Mouse (Mus musculus) lung, postnatal 0 days (tissue): Measurements from ENCODE around the gene Olfr1511. TPM values are rescaled to one million over a fixed set of nuclear protein-coding genes. Genes with fewer than 3 reads are reported as not detected.
A peak's percentile ranks its signal among the peaks of the same experiment; 100 is the strongest.
"Not testable (repeated sequence)": the region's sequence is repeated elsewhere in the genome, so short reads cannot be mapped to it uniquely, and the experiment has no call there.

Experiments
- ATAC-seq: fragments of 200-750 bp; cut with Nextera tagmentation; 2 replicates; pipeline ENCODE4 v1.8.0; 2017; ENCODE audit warnings: moderate library complexity
- DNase-seq: peaks from one replicate; pipeline ENCODE4 v3.0.0-alpha.2; 2016; ENCODE audit warnings: low spot score
- H3K27ac ChIP-seq: fragments of 300-500 bp; sonication (generic); 2 replicates; pipeline ENCODE4 v1.5.1; 2014; ENCODE audit warnings: antibody characterized with exemption, mild to moderate bottlenecking, low read length, mixed read lengths
- H3K27me3 ChIP-seq: fragments of 300-500 bp; sonication (generic); replicated peaks from 2 replicates; pipeline ENCODE4 v1.6.1; 2014; ENCODE audit warnings: low read length, mixed read lengths; ENCODE audit not compliant: insufficient read depth
- H3K36me3 ChIP-seq: fragments of 300-500 bp; sonication (generic); 2 replicates; pipeline ENCODE4 v1.6.1; 2014; ENCODE audit warnings: low read length, mixed read lengths; ENCODE audit not compliant: insufficient read depth
- H3K4me1 ChIP-seq: fragments of 300-500 bp; sonication (generic); 2 replicates; pipeline ENCODE4 v1.6.1; 2014; ENCODE audit warnings: antibody characterized with exemption, low read depth, low read length, mixed read lengths; ENCODE audit not compliant: insufficient read depth
- H3K4me2 ChIP-seq: fragments of 300-500 bp; sonication (generic); replicated peaks from 2 replicates; pipeline ENCODE4 v1.6.1; 2014; ENCODE audit warnings: low read depth, mild to moderate bottlenecking, low read length, moderate library complexity, mixed read lengths
- H3K4me3 ChIP-seq: fragments of 300-500 bp; sonication (generic); 2 replicates; pipeline ENCODE4 v1.5.1; 2014; ENCODE audit warnings: low read depth, low read length
- H3K9ac ChIP-seq: fragments of 300-500 bp; sonication (generic); replicated peaks from 2 replicates; pipeline ENCODE4 v1.6.1; 2014; ENCODE audit warnings: low read depth, mild to moderate bottlenecking
- H3K9me3 ChIP-seq: fragments of 300-500 bp; sonication (generic); 2 replicates; pipeline ENCODE4 v1.6.1; 2016; ENCODE audit warnings: low read length, mixed read lengths
- CTCF ChIP-seq: IDR thresholded peaks from 2 replicates; pipeline ENCODE4 v1.5.1; 2016; ENCODE audit warnings: antibody characterized with exemption, mild to moderate bottlenecking
- EP300 ChIP-seq: IDR thresholded peaks from 2 replicates; pipeline ENCODE4 v1.6.1; 2016; ENCODE audit warnings: antibody characterized with exemption, mild to moderate bottlenecking, control low read depth
- WGBS: fragments of 180-500 bp; shearing (Covaris S2); extraction: QIAGEN DNeasy Blood & Tissue Kit; methylation state at CpG from one replicate; pipeline ENCODE4 v1.1.7; 2014; 5-methylcytosine and 5-hydroxymethylcytosine counted together
- polyA plus RNA-seq: library from polyadenylated mRNA; unstranded; fragments of >200 nt; fragmentation: Nextera tagmentation; extraction: Ambion mirVana; gene quantifications from 2 replicates; pipeline ENCODE4 v1.2.1, GENCODE M21; 2015

The Olfr1511 gene
- polyA plus RNA-seq = not detected in 2 replicates

- ATAC-seq = no peak
- H3K27me3 ChIP-seq = no peaks in the 10 kb centered on the region
- no peak within 1 kb of the TSS for H3K4me3 ChIP-seq
- no peak for DNase-seq
- no peak within 1 kb of the TSS for H3K9ac ChIP-seq
- WGBS = 72% methylated on average over 4 of the region's 4 CpGs
- no peak within 1 kb of the TSS for H3K27ac ChIP-seq
- H3K36me3 ChIP-seq = no peaks in the 10 kb centered on the region
- no peaks in the 10 kb centered on the region for H3K9me3 ChIP-seq
- no peak within 1 kb of the TSS for H3K4me2 ChIP-seq
- H3K4me1 ChIP-seq = no peaks in the 10 kb centered on the region
- TF ChIP-seq EP300 (no peak), CTCF (no peak)
Observed at GRCm38 (mm10) chr14:52397279-52397678, at the start of gene Olfr1511. Gene Olfr1511 (minus strand): TSS chr14:52397379.

DNA sequence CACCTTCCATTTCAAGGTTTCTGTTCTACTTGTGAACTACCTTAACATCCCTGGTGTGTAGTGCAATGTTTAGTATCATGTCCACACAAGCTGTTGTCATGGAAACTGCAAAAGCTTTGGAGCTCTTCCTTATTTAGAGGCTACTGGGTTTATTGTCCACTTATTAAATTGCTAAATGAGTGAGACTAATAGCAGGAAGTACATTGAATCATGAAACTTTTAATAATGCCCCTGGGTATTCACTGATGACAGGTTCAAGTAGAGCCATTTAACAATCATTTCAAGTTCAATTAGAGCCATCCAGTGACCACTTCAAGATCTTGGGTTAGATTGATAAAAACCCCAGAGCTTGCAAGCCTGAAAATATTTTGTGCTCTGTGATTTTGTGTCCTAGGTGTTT, 45.5 kb upstream of the Olfr1511 start, which contains the start of gene Olfr1509:
Gene Olfr1509 (plus strand): TSS at position 301 of the 400 bp plus-strand sequence.
- Histone ChIP-seq H3K27me3 (no peaks in the 10 kb centered on the region), H3K27ac (no peak within 1 kb of the TSS), H3K9ac (no peak within 1 kb of the TSS), H3K9me3 (no peaks in the 10 kb centered on the region), H3K4me1 (no peaks in the 10 kb centered on the region), H3K4me3 (no peak within 1 kb of the TSS), H3K36me3 (no peaks in the 10 kb centered on the region), H3K4me2 (no peak within 1 kb of the TSS)
- ATAC-seq (no peak), DNase-seq (no peak)
- TF ChIP-seq CTCF = no peak
- TF ChIP-seq EP300 = no peak

DNA sequence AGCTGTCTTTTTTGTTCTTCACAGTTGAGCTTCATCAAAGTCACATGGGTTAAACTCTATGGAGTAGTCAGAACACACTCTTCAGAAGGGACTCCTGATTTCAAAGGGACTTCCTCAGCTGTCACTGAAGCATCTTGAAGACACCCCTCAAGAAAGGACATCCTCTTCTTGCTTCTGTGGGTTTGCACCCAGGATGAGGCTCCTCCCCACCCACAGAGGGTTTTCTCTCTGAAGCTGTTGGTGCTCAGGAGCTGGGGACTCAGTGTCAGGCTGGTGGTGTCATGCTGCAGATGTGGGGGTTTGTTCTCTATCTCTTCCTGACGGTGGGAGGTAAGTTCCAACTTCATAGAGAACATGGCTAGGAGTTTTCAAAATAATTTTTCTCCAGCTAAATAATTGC, 30.5 kb upstream of the Olfr1511 start:
- Histone ChIP-seq H3K36me3 (no peaks in the 10 kb centered on the region), H3K9ac (no peak overlapping the region), H3K4me3 (no peak overlapping the region), H3K4me1 (no peaks in the 10 kb centered on the region), H3K27ac (no peak overlapping the region), H3K27me3 (no peaks in the 10 kb centered on the region), H3K9me3 (no peaks in the 10 kb centered on the region), H3K4me2 (no peak overlapping the region)
- 85% methylated on average over 1 of the region's 1 CpGs for WGBS
- ATAC-seq = no peak
- TF ChIP-seq EP300 (no peak), CTCF (no peak)
- DNase-seq = no peak

- H3K4me3 ChIP-seq = no peak within 1 kb of the TSS
- 81% methylated on average over 3 of the region's 3 CpGs for WGBS
- DNase-seq (no peak), ATAC-seq (no peak)
- no peak for TF ChIP-seq CTCF
- no peak for TF ChIP-seq EP300
- H3K27ac ChIP-seq = no peak within 1 kb of the TSS
- no peak within 1 kb of the TSS for H3K4me2 ChIP-seq
- no peaks in the 10 kb centered on the region for H3K27me3 ChIP-seq
- H3K9ac ChIP-seq = no peak within 1 kb of the TSS
- no peaks in the 10 kb centered on the region for H3K36me3 ChIP-seq
- no peaks in the 10 kb centered on the region for H3K9me3 ChIP-seq
- H3K4me1 ChIP-seq = no peaks in the 10 kb centered on the region
Observed at GRCm38 (mm10) chr14:52414273-52414672, 17.1 kb upstream of the Olfr1511 start, which contains the start of gene Olfr1510. Gene Olfr1510 (minus strand): TSS chr14:52414373.

DNA sequence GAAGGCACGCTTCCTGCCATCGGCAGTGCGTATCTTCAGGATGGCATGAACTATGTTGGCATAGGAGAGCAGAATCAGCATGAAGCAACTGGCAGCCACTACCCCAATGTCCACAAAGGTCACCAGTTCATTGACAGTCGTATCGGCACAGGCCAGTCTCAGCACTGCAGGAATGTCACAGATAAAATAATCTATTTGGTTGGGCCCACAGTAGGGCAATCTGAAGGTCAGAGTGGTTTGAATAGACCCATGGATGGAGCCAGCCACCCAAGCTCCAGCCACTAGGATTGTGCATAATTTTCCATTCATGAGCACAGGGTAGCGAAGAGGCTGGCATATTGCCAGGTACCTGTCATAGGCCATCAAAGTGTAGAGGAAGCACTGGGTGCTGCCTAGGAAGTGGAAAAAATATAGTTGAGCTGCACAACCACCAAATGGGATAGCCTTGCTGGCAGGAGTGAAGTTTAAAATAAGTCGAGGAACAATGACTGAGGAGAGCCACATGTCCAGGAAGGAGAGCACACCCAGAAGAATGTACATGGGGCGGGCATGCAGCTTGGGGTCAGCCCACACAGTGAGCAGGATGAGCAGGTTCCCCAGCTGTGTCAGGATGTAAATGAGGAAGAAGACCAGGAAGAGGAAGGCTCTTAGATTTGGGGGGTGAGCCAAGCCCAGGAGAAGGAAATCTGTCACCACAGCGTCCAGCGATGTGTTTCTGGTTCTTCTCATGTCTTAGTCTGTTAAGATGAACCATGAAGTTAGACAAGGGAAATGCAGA, 13.2 kb upstream of the Olfr1511 start:
- H3K9ac ChIP-seq, DNase-seq, H3K9me3 ChIP-seq, H3K4me3 ChIP-seq, H3K4me2 ChIP-seq, ATAC-seq, H3K27me3 ChIP-seq, H3K36me3 ChIP-seq, H3K27ac ChIP-seq, H3K4me1 ChIP-seq: not testable (repeated sequence)
- WGBS = 60% methylated on average over 7 of the region's 10 CpGs

DNA sequence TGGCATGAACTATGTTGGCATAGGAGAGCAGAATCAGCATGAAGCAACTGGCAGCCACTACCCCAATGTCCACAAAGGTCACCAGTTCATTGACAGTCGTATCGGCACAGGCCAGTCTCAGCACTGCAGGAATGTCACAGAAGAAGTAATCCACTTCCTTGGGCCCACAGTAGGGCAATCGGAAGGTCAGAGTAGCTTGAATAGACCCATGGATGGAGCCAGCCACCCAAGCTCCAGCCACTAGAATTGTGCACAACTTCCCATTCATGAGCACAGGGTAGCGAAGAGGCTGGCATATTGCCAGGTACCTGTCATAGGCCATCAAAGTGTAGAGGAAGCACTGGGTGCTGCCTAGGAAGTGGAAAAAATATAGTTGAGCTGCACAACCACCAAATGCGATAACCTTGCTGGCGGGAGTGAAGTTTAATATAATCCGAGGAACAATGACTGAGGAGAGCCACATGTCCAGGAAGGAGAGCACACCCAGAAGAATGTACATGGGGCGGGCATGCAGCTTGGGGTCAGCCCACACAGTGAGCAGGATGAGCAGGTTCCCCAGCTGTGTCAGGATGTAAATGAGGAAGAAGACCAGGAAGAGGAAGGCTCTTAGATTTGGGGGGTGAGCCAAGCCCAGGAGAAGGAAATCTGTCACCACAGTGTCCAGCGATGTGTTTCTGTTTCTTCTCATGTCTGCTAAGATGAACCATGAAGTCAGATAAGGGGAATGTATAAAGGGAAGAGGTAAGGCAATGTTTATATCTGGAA, 6.9 kb downstream of the Olfr1511 start:
- H3K9ac ChIP-seq, H3K27me3 ChIP-seq, H3K4me3 ChIP-seq, H3K36me3 ChIP-seq, H3K27ac ChIP-seq, H3K4me1 ChIP-seq, DNase-seq, H3K4me2 ChIP-seq, H3K9me3 ChIP-seq: not testable (repeated sequence)
- peak; percentile 21; the same call in 1 of the 2 replicates for ATAC-seq
- WGBS = 69% methylated on average over 9 of the region's 9 CpGs
